Mouse (Mus musculus): ENCODE data around the gene Slc16a10.

Slc16a10 gene

GRCm38 (mm10) chr10:40065357-40065756 is 76.7 kb downstream of the Slc16a10 start:
- no peak for DNase-seq

- no peak for DNase-seq
These were observed 78.7 kb downstream of the Slc16a10 start for GRCm38 (mm10) chr10:40063291-40063890.

- DNase-seq = no peak
These were observed 79.2 kb downstream of the Slc16a10 start for GRCm38 (mm10) chr10:40062812-40063211.

- no peak for DNase-seq
These were observed 80.1 kb downstream of the Slc16a10 start for GRCm38 (mm10) chr10:40061926-40062325.

GRCm38 (mm10) chr10:40058786-40059120 is 83.3 kb downstream of the Slc16a10 start:
- no peak for DNase-seq

- DNase-seq = no peak
These were observed 83.8 kb downstream of the Slc16a10 start for GRCm38 (mm10) chr10:40058062-40058785.

- no peak for DNase-seq
These were observed 84.4 kb downstream of the Slc16a10 start for GRCm38 (mm10) chr10:40057615-40058014.

GRCm38 (mm10) chr10:40054455-40054854 is 87.6 kb downstream of the Slc16a10 start:
- no peak for DNase-seq

- DNase-seq = no peak
These were observed 88.2 kb downstream of the Slc16a10 start for GRCm38 (mm10) chr10:40053896-40054295.

- DNase-seq = peak; percentile 24
These were observed 88.7 kb downstream of the Slc16a10 start for GRCm38 (mm10) chr10:40053257-40053895.

GRCm38 (mm10) chr10:40051997-40052396 is 90.1 kb downstream of the Slc16a10 start:
- DNase-seq = no peak

GRCm38 (mm10) chr10:40050763-40051162 is 91.3 kb downstream of the Slc16a10 start:
- DNase-seq = no peak

GRCm38 (mm10) chr10:40041339-40041738 is 100.7 kb downstream of the Slc16a10 start:
- peak; percentile 29 for DNase-seq

- DNase-seq = no peak
These were observed 105.1 kb downstream of the Slc16a10 start for GRCm38 (mm10) chr10:40036686-40037560.

GRCm38 (mm10) chr10:40034956-40035355 is 107.1 kb downstream of the Slc16a10 start:
- DNase-seq = no peak

- DNase-seq = no peak
These were observed 109.2 kb downstream of the Slc16a10 start for GRCm38 (mm10) chr10:40032897-40033296.

GRCm38 (mm10) chr10:40030716-40031115 is 111.3 kb downstream of the Slc16a10 start:
- no peak for DNase-seq

- no peak for DNase-seq
These were observed 112.4 kb downstream of the Slc16a10 start for GRCm38 (mm10) chr10:40029610-40030009.

- no peak for DNase-seq
These were observed 114.0 kb downstream of the Slc16a10 start for GRCm38 (mm10) chr10:40028091-40028490.

- DNase-seq = no peak
These were observed 115.5 kb downstream of the Slc16a10 start for GRCm38 (mm10) chr10:40026546-40026945.

GRCm38 (mm10) chr10:40025560-40025959 is 116.5 kb downstream of the Slc16a10 start:
- DNase-seq = no peak

- peak; percentile 93 for DNase-seq
These were observed 117.3 kb downstream of the Slc16a10 start, which contains the start of gene Mfsd4b1 for GRCm38 (mm10) chr10:40024554-40025428. Mfsd4b1 (minus strand) TSS chr10:40025268.
